Mouse (Mus musculus): ENCODE measurements at regions not wholly inside any gene's neighbourhood (a gene's known extent, or its start where the extent isn't known, plus 50 kb on each side); places are given as distances from the start of the nearest gene placed in this dataset.

GRCm38 (mm10) chr3:78884029-78884428, 402.3 kb downstream of the Rapgef2 start:
- TF ChIP-seq CTCF (IDR thresholded peaks at IDR 0.05; ENCODE audit: low read depth) (no peak), EP300 (optimal IDR thresholded peaks at IDR 0.05) (no peak)

Data from stomach, postnatal 0 days (tissue).